Mouse (Mus musculus) retina, postnatal 7 days (tissue): ENCODE measurements around the gene Ctdspl.

Experiments used
- DNase-seq: peaks from one replicate; pipeline ENCODE4 v3.0.0-alpha.2; 2012; ENCODE audit warnings: low read depth, low spot score

The Ctdspl gene

GRCm38 (mm10) chr9:119060701-119061100 is 134.4 kb downstream of the Ctdspl start:
- no peak for DNase-seq

DNA sequence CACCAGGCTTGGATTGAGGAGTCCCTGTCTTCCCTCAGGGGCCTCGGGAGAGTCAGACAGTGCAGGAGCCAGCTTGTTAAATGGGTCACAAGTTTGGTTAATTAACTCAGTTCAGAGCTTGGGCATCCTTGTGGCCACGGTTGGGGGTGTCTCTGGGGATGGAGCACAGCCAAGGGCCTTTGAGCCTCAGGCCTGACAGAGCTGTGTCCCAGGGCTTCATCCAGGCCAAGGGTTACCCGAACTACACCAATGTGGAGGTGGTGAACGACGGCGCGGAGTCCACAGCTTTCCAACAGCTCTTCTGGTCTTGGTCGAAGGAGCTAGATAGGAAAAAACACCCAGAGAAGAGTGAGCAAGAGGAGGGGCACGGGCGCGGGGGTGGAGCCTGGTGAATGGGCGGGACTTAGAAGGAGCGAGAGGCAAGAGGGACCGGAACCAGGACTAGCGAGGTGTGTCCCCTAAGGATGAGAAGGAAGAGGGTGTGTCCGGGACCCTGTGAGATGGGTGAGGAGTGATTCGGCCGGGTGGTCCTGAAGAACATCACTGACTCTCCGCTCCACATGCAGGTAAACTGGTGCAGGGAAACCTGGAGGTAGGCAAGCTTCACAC is 136.9 kb downstream of the Ctdspl start:
- no peak for DNase-seq

- DNase-seq = no peak
Observed at GRCm38 (mm10) chr9:119064296-119064695, 138.0 kb downstream of the Ctdspl start.

- DNase-seq = peak; percentile 72
Observed at GRCm38 (mm10) chr9:119067601-119068000, 141.3 kb downstream of the Ctdspl start.

DNA sequence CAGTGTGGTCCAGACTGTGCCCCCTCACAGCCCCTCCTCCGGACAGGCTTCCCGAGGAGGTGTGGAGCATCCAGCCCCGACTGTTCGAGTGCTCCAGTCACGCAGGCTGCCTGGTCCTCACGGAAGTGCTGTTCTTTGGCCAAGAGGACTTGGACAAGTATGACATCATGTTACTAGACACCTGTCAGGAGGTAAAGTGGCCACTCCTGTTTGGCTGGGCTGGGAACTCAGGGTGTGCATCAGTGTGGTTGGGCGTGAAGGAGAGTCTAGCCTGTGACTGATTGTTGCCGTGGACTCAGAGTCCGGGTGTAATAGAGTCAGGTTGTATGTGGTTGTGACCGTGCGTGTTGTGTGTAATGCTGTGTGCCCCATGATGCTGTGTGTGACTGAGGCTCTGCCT is 142.0 kb downstream of the Ctdspl start:
- no peak for DNase-seq

GRCm38 (mm10) chr9:119070173-119070825 is 144.0 kb downstream of the Ctdspl start:
- DNase-seq = no peak

GRCm38 (mm10) chr9:119071786-119072185 is 145.5 kb downstream of the Ctdspl start:
- no peak for DNase-seq

GRCm38 (mm10) chr9:119073184-119073895 is 147.1 kb downstream of the Ctdspl start:
- DNase-seq = no peak

DNA sequence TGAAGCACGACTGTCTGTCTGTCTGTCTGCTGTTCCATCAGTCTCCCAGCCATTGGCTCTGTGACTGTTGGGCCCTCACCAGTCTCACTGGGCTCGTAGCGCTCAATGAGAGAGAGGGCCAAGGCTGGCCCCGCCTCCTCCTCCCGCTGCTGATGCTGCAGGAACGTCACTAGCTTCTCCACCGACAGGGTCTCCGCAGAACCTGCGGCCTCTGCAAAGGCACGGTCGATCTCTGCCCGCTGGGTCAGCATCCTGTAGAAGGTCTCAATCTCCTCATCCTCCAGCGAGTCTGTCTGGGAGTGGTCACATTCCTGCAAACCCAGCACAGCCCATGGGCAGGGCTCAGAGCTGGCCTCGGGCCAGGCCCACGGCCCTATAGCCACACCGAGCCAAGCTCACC is 149.4 kb downstream of the Ctdspl start:
- no peak for DNase-seq

GRCm38 (mm10) chr9:119080040-119080675 is 153.9 kb downstream of the Ctdspl start:
- DNase-seq = no peak

DNA sequence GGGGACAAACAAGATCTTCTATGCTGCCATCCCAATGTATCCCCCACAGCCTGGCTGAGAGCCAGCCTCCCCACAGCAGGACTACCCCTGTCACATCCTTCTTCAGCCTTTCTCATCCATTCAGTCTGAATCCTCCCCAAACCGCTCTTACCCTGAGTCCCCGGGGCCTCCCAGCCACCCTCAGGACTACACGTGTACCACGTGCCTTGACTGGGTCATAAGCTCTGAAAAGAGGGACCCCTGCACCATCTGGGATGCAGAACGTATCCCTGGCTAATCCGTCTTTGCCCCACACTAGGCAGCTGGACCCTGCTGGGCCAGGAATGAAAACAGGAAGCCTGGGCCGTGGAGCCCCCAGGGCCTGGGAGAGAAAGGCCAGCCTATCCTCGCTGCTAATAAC is 155.8 kb downstream of the Ctdspl start:
- peak; percentile 52 for DNase-seq

- no peak for DNase-seq
Observed at GRCm38 (mm10) chr9:119082656-119083430, 156.6 kb downstream of the Ctdspl start.

DNA sequence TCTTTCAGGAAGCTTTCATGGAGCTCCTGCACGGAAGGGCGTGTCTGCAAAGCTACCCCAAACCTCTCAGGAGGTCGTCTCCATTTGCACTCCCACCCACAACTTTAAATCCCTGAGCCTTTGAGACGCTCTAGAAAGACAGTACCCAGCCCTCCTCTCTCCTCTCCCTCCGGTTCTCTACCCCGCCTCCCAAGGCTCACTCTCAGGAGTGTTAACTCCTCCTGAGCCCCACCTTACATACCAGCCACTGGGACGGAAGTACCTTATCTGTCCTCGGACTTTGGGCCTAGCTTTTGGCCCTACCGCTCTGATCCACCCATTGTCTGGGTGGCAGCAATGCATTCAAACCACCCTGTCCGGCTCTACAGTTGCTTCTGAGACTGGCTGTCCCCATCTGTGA is 157.7 kb downstream of the Ctdspl start:
- DNase-seq = no peak

GRCm38 (mm10) chr9:119086451-119086850 is 160.2 kb downstream of the Ctdspl start:
- DNase-seq = peak; percentile 46

DNA sequence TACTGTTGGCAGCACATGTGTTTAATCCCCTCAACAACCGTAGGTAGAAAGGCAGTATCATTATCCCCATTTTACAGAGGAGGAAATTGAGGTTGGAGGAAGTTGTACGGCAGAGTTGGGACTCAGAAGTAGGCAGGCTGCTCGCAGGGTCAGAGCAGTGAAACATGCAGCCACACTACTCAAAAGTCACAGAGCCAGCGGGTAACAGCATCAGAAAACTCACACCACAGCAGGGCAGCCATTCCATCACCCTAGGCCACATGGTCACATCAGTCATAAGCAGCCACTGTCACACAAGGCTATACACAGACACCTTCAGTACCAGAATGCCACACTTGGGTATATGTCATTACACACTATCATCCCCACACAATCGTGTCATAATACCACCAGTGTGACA is 161.1 kb downstream of the Ctdspl start:
- DNase-seq = no peak

- peak; percentile 87 for DNase-seq
Observed at GRCm38 (mm10) chr9:119088148-119088801, 162.0 kb downstream of the Ctdspl start.

- DNase-seq = no peak
Observed at GRCm38 (mm10) chr9:119089437-119089836, 163.2 kb downstream of the Ctdspl start.

DNA sequence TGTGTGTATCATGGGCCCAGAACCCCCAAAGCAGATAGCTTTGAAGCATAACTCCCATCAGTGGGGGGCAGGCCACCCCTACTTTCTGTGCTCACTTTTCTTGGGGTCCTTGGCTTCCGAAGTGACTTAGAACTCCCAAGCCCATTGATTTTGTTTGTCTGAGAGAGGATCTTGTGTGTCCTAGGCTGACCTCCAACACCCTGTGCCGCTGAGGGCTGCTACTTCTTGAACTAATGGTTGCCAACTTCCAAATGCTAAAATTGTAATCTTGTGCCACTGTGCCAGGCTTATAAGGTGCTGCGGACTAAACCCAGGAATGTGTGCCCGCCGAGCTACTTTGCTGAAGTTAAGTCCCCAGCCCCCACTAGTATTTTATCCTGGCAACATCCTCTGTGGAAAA is 164.2 kb downstream of the Ctdspl start:
- DNase-seq = no peak

GRCm38 (mm10) chr9:119091581-119092310 is 165.5 kb downstream of the Ctdspl start:
- no peak for DNase-seq
